Mouse (Mus musculus) liver, postnatal 0 days (tissue): Measurements from ENCODE around the gene Trabd2b.

Source experiments
- CTCF ChIP-seq: sonication (generic); IDR thresholded peaks from 2 replicates; pipeline ENCODE4 v1.5.1; 2016; ENCODE audit warnings: antibody characterized with exemption, low read depth
- EP300 ChIP-seq: IDR thresholded peaks from 2 replicates; pipeline ENCODE4 v1.6.1; 2016; ENCODE audit warnings: antibody characterized with exemption, low read depth, mild to moderate bottlenecking

- TF ChIP-seq CTCF, result no peak
- TF ChIP-seq EP300, result no peak
Observed at GRCm38 (mm10) chr4:114643679-114644208, 237.2 kb downstream of the Trabd2b start.
